8 mouse cellular contexts compared by ENCODE assay signal in the genomic region with DNA sequence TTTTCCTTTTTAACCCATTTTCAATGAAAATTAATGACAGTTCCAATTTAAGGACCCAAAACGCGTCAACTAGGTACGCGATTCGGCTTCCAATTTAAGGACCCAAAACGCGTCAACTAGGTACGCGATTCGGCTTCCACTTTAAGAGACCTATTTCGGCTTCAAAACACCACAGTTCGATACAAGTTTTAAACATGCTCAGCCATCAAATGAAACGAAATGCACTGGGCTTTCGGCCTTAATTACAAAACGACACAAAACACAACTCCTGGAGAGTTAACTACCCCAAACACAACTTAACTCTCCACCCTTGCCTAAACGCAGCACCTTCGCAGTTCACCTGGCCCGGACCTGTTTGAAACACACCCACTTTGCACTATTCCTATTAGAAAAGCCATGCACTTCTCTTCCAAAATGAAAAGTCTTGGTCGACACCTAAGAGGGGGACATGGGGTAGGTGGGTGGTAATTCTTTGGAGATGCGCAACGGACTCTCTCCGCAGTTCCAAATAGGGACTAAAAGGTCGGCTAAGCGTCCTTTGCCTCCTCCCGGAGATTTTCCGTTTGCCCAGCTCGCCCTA. TPM values are rescaled to one million over a fixed set of nuclear protein-coding genes. Genes with fewer than 3 reads are reported as not detected.
DNase-seq lines count a peak whose midpoint lies in the region; ATAC-seq lines count a peak whose summit lies in the region.

No protein-coding gene starts in this region.

- H3K4me1 ChIP-seq in kidney, embryonic 14.5 days (ENCODE audit: control insufficient read depth, insufficient read depth, low read length), result peaks cover 24% of the 10 kb centered on the region
- peaks cover 56% of the 10 kb centered on the region for H3K4me1 ChIP-seq in hindbrain, embryonic 10.5 days (replicated peaks)

- DNase-seq in kidney, adult 11 months, result no peak
- peak; percentile 17 for DNase-seq in ZHBTc4 (ENCODE audit: low read depth, low spot score)
- DNase-seq in hindbrain, embryonic 10.5 days (ENCODE audit: low spot score), result no peak
- DNase-seq in lung, postnatal 14 days, result peak; percentile 12
- DNase-seq in layer of hippocampus, adult 9-11 months, result no peak
- DNase-seq in left cerebral cortex, postnatal 10 days (ENCODE audit: extremely low spot score in 1 of 2, low spot score in 2 of 2), result no peak
- DNase-seq in right cerebral cortex, postnatal 4 days, result no peak

- H3K27ac ChIP-seq in kidney, embryonic 14.5 days (ENCODE audit: low read depth, low read length), result peak overlapping the region; percentile 100
- peak overlapping the region; percentile 100 for H3K27ac ChIP-seq in hindbrain, embryonic 10.5 days

- under 1% methylated on average over 27 of the region's 27 CpGs for WGBS in kidney, embryonic 14.5 days
- under 1% methylated on average over 27 of the region's 27 CpGs for WGBS in hindbrain, embryonic 10.5 days

- intact Hi-C loops in left cerebral cortex, postnatal 10 days (cut with DNase I), result loop anchor here (5.0 to 10.0 kb wide), 2 partner anchors 45 to 92 kb away; no protein-coding TSS in a partner anchor

- no peaks in the 10 kb centered on the region for H3K27me3 ChIP-seq in kidney, embryonic 14.5 days (ENCODE audit: control insufficient read depth, insufficient read depth, low read length)
- no peaks in the 10 kb centered on the region for H3K27me3 ChIP-seq in hindbrain, embryonic 10.5 days (ENCODE audit: insufficient read depth, poor library complexity, severe bottlenecking)

- H3K4me3 ChIP-seq in kidney, embryonic 14.5 days (ENCODE audit: low read length), result peak overlapping the region; percentile 98
- peak overlapping the region; percentile 95 for H3K4me3 ChIP-seq in hindbrain, embryonic 10.5 days

- peak overlapping the region; percentile 64 for H3K4me2 ChIP-seq in kidney, embryonic 14.5 days (replicated peaks; ENCODE audit: low read depth, low read length)

- peak overlapping the region; percentile 99 for H3K9ac ChIP-seq in kidney, embryonic 14.5 days (ENCODE audit: low read depth, low read length)

- H3K9me3 ChIP-seq in kidney, embryonic 14.5 days (ENCODE audit: control insufficient read depth, low read length), result no peaks in the 10 kb centered on the region
- H3K9me3 ChIP-seq in hindbrain, embryonic 10.5 days, result no peaks in the 10 kb centered on the region

- ATAC-seq in kidney, embryonic 14.5 days (ENCODE audit: low FRiP score, low TSS enrichment), result no peak

- H3K36me3 ChIP-seq in kidney, embryonic 14.5 days (ENCODE audit: control insufficient read depth, insufficient read depth, low read length), result peaks cover 7% of the 10 kb centered on the region; the same call in 1 of the 2 replicates
- peaks cover 12% of the 10 kb centered on the region for H3K36me3 ChIP-seq in hindbrain, embryonic 10.5 days

RNA-seq across cellular contexts. Expression of gene Hnrnph3, which starts 1.4 kb away (rescaled TPM):
- polyA plus RNA-seq in kidney, embryonic 14.5 days (2014; fragmentation: Nextera tagmentation; extraction: Ambion mirVana), result 82.2 and 86.8 TPM in 2 replicates
- 193 and 201 TPM in 2 replicates for polyA plus RNA-seq in hindbrain, embryonic 10.5 days (2016; fragmentation: Nextera tagmentation; extraction: Ambion mirVana)
- total RNA-seq in left cerebral cortex, postnatal 10 days (2021), result 10 to 100 TPM; 32.0 to 35.9 TPM

RNA-seq across cellular contexts. Expression of gene Pbld2, which starts 1.5 kb away (rescaled TPM):
- polyA plus RNA-seq in kidney, embryonic 14.5 days (2014; fragmentation: Nextera tagmentation; extraction: Ambion mirVana), result 1.9 and 2.7 TPM in 2 replicates
- 0.52 and 0.88 TPM in 2 replicates for polyA plus RNA-seq in hindbrain, embryonic 10.5 days (2016; fragmentation: Nextera tagmentation; extraction: Ambion mirVana)
- total RNA-seq in left cerebral cortex, postnatal 10 days (2021), result 1 to 10 TPM; 2.2 to 2.3 TPM

RNA-seq across cellular contexts. Expression of gene Pbld1, which starts 37.3 kb away (rescaled TPM):
- 4.8 and 5.1 TPM in 2 replicates for polyA plus RNA-seq in kidney, embryonic 14.5 days (2014; fragmentation: Nextera tagmentation; extraction: Ambion mirVana)
- 1.6 and 2.0 TPM in 2 replicates for polyA plus RNA-seq in hindbrain, embryonic 10.5 days (2016; fragmentation: Nextera tagmentation; extraction: Ambion mirVana)
- under 1 TPM in 1 of 2 experiments, not detected in 1; 0.14 TPM for total RNA-seq in left cerebral cortex, postnatal 10 days (2021)

RNA-seq across cellular contexts. Expression of gene Rufy2, which starts 42.6 kb away (rescaled TPM):
- 19.7 and 28.4 TPM in 2 replicates for polyA plus RNA-seq in kidney, embryonic 14.5 days (2014; fragmentation: Nextera tagmentation; extraction: Ambion mirVana)
- 20.6 and 23.4 TPM in 2 replicates for polyA plus RNA-seq in hindbrain, embryonic 10.5 days (2016; fragmentation: Nextera tagmentation; extraction: Ambion mirVana)
- total RNA-seq in left cerebral cortex, postnatal 10 days (2021), result 10 to 100 TPM; 84.3 to 91.7 TPM

Comparison
In these comparisons a context has a peak if more than half of its experiments do, and no peak if none do; other contexts are left out.
1. DNase-seq: peak in ZHBTc4 (single experiment) and lung, postnatal 14 days (single experiment); none in kidney, adult 11 months (single experiment), hindbrain, embryonic 10.5 days (single experiment), layer of hippocampus, adult 9-11 months (single experiment), left cerebral cortex, postnatal 10 days (0 of 2) and right cerebral cortex, postnatal 4 days (single experiment).